ENCODE assay signal across 8 mouse cellular contexts in the genomic region with DNA sequence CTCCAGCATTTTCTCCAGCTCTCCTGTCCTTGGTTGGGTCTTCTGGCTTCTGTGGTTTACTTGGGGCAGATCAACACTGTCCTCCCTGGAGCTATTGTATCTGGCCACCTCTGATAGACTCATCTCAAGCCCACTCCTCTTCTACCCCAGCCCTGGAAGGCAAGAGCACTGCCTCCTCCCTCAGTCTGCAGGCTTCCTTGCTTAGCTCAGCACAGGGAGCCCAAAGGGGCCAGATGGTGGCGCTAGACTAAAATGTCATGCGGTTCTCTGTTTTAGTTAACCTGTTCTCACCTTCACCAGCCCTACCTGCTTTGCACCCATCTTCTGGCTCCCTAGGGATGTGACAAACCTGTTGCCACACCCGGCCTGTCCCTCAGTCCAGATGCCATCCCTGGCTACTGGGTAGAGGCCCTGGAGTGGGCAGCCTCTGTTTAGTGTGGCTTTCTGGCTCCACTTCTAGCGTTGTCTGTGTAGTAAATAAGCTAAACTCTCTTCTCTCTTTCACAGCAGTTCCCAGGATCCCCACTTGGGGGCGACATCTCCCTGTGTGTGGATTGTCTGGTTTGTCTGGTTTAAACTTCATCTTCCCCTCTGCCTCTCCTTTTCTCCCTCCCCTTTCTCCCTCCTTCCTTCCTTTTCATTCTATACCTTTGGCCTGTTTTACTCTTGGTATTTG. TPM values are rescaled to one million over a fixed set of nuclear protein-coding genes. Genes with fewer than 3 reads are reported as not detected.
DNase-seq lines count a peak whose midpoint lies in the region; ATAC-seq lines count a peak whose summit lies in the region.

No protein-coding gene starts in this region.

- no peak for ATAC-seq in CD4-positive, CD25-positive, alpha-beta regulatory T cell, adult 4 months
- peak; percentile 56; the same call in 1 of the 2 replicates for ATAC-seq in common myeloid progenitor, adult 5-6 weeks (replicated peaks; ENCODE audit: low read depth, poor library complexity, severe bottlenecking)

- intact Hi-C loops in gastrocnemius, postnatal 36 days (cut with DNase I) = loop anchor here (5.0 kb wide), 1 partner anchor 501 kb away; no protein-coding TSS in a partner anchor

- DNase-seq in CD4-positive, CD25-positive, alpha-beta regulatory T cell, adult 2 months (ENCODE audit: low read depth, low spot score) = peak; percentile 44
- DNase-seq in NIH3T3 (ENCODE audit: low read depth) = peak; percentile 81
- peak; percentile 50 to 53 for DNase-seq in gastrocnemius, postnatal 36 days
- peak; percentile 54 to 88 for DNase-seq in kidney, postnatal 36 days
- DNase-seq in lung, postnatal 36 days = peak; percentile 75
- peak; percentile 38 to 64 for DNase-seq in right cerebral cortex, postnatal 36 days (ENCODE audit: low spot score in 2 of 2)

RNA-seq across cellular contexts. Expression of a gene that starts 16.0 kb away (rescaled TPM):
- 1 to 10 TPM in 1 of 2 experiments, under 1 TPM in 1; 0.98 to 1.0 TPM for polyA plus RNA-seq in CD4-positive, CD25-positive, alpha-beta regulatory T cell, adult 4 months (2017; shearing (Covaris generic))
- 2.2 and 5.3 TPM in 2 replicates for total RNA-seq in common myeloid progenitor, adult 5-6 weeks (2017)
- total RNA-seq in gastrocnemius, postnatal 36 days (2021) = 10 to 100 TPM; 14.0 to 19.0 TPM
